Mouse (Mus musculus) hindbrain, postnatal 0 days (tissue): ENCODE measurements at regions not wholly inside any gene's neighbourhood (a gene's known extent, or its start where the extent isn't known, plus 50 kb on each side); places are given as distances from the start of the nearest gene placed in this dataset.
"Not testable (repeated sequence)": the region's sequence is repeated elsewhere in the genome, so short reads cannot be mapped to it uniquely, and the experiment has no call there.

Experiments used
- ATAC-seq: fragments of 200-750 bp; cut with Nextera tagmentation; 2 replicates; pipeline ENCODE4 v1.8.0; 2017; ENCODE audit warnings: mild to moderate bottlenecking, moderate TSS enrichment, moderate library complexity
- DNase-seq: peaks from one replicate; pipeline ENCODE4 v3.0.0-alpha.2; 2015; ENCODE audit warnings: low spot score
- H3K27ac ChIP-seq: fragments of 300-500 bp; sonication (generic); 2 replicates; pipeline ENCODE4 v1.5.1; 2014; ENCODE audit warnings: mild to moderate bottlenecking
- H3K27me3 ChIP-seq: fragments of 300-500 bp; sonication (generic); 2 replicates; pipeline ENCODE4 v1.6.1; 2014; ENCODE audit warnings: low read length, mixed read lengths; ENCODE audit not compliant: insufficient read depth
- H3K36me3 ChIP-seq: fragments of 300-500 bp; sonication (generic); 2 replicates; pipeline ENCODE4 v1.6.1; 2014; ENCODE audit warnings: low read length, mixed read lengths; ENCODE audit not compliant: insufficient read depth
- H3K4me1 ChIP-seq: fragments of 300-500 bp; sonication (generic); 2 replicates; pipeline ENCODE4 v1.6.1; 2014; ENCODE audit warnings: antibody characterized with exemption, low read length, mixed read lengths; ENCODE audit not compliant: insufficient read depth
- H3K4me2 ChIP-seq: fragments of 300-500 bp; sonication (generic); 2 replicates; pipeline ENCODE4 v1.6.1; 2014; ENCODE audit warnings: low read depth, mild to moderate bottlenecking, low read length, moderate library complexity, mixed read lengths
- H3K4me3 ChIP-seq: fragments of 300-500 bp; sonication (generic); 2 replicates; pipeline ENCODE4 v1.5.1; 2014; ENCODE audit warnings: low read length
- H3K9ac ChIP-seq: fragments of 300-500 bp; sonication (generic); replicated peaks from 2 replicates; pipeline ENCODE4 v1.6.1; 2014; ENCODE audit warnings: mild to moderate bottlenecking, low read length, moderate library complexity, mixed read lengths
- H3K9me3 ChIP-seq: fragments of 300-500 bp; sonication (generic); 2 replicates; pipeline ENCODE4 v1.6.1; 2016; ENCODE audit warnings: low read length, mixed read lengths
- CTCF ChIP-seq: IDR thresholded peaks from 2 replicates; pipeline ENCODE4 v1.5.1; 2016; ENCODE audit warnings: antibody characterized with exemption, control low read depth, low read depth
- WGBS: fragments of 180-500 bp; shearing (Covaris S2); extraction: QIAGEN DNeasy Blood & Tissue Kit; methylation state at CpG from one replicate; pipeline ENCODE4 v1.1.7; 2014; 5-methylcytosine and 5-hydroxymethylcytosine counted together

DNA sequence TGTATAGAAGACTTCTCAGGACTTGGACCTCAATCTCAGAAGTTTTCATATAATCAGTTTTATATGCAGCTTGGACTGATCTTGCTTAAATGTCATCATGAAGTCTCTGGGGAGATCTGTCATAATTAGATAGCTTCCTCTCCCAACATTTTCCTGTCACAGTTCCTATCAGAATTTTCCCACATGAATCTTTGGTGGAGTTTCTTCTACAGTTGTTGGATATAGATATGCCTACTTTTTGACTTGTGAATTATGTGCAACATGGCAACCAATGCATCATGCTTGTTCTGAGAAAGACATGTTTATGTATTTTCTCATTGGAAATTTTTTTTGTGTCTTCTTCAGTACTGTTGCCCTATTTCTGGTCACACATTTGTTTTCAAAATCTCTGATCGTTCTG, 183.5 kb downstream of the Hira start:
- H3K27ac ChIP-seq, result no peak overlapping the region
- ATAC-seq, result no peak
- H3K9ac ChIP-seq, result no peak overlapping the region
- DNase-seq, result no peak
- no peaks in the 10 kb centered on the region for H3K36me3 ChIP-seq
- H3K27me3 ChIP-seq, result no peaks in the 10 kb centered on the region
- no peak overlapping the region for H3K4me3 ChIP-seq
- no peak for TF ChIP-seq CTCF
- no peaks in the 10 kb centered on the region for H3K9me3 ChIP-seq
- H3K4me2 ChIP-seq, result no peak overlapping the region
- WGBS, result 70% methylated on average over 1 of the region's 1 CpGs
- H3K4me1 ChIP-seq, result no peaks in the 10 kb centered on the region

DNA sequence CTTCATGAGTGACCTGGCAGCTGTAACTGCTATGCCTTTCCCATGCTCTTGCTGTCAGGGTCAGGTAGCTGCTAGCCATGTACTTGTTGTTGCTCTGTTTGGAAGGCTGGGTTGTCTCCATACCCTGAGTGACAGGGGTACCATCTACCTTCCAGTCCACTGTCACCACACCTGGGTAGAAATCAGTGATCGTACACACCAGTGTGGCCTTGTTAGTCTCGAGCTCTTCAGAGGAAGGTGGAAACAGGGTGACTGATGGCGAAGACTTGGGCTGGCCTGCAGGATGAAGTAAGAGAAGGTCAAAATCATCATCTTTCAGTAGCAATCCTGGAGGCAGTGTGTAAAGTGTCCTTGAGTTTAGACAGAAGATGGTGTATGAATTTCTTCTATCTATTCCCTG, 185.0 kb downstream of the Hira start:
- Histone ChIP-seq H3K36me3 (no peaks in the 10 kb centered on the region), H3K4me3 (no peak overlapping the region), H3K4me2 (no peak overlapping the region), H3K9me3 (no peaks in the 10 kb centered on the region), H3K27me3 (no peaks in the 10 kb centered on the region), H3K4me1 (no peaks in the 10 kb centered on the region), H3K27ac (no peak overlapping the region), H3K9ac (no peak overlapping the region)
- ATAC-seq, result no peak
- WGBS, result 87% methylated on average over 3 of the region's 3 CpGs
- no peak for TF ChIP-seq CTCF
- DNase-seq, result no peak

DNA sequence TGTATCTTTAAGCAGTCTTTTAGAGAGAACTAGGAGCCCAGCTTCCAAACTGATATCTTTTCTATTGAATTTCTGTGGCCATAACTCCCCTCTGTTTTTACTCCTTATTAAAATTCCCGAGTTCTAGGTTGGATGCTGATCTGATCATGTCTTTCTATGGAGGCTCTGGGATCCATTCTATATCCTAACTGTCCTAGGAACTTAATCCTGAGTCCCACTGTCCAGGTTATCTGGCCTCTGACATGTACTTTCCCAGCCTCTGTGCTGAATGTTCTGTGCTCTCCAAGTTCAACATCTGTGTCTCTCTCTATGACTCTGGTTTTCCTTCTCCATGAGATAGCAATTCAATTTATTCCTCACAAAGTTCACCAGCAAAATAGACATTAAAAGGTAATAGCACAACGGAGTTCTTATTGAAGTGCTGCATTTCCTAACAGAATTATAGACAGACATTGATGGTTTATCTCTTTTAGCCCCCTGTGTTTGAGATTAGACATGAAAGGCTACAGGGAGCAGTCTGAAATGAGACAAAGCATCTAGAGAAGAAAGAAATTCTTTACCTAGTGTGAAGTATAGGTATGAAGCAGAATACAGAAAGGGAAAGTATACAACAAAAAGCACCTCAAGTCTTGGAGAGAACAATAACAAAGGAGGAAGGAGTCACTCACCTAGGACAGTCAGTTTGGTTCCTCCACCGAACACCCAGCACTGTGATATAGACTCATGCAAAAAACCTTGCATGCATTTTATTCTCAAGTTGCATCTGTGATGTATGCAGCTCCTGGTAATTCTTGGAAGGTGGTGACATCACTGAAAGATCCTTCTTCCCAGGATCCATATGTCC, 185.9 kb downstream of the Hira start:
- Histone ChIP-seq H3K9ac (no peak overlapping the region), H3K36me3 (no peaks in the 10 kb centered on the region), H3K4me1 (no peaks in the 10 kb centered on the region), H3K4me3 (no peak overlapping the region), H3K27me3 (no peaks in the 10 kb centered on the region), H3K27ac (no peak overlapping the region), H3K4me2 (no peak overlapping the region), H3K9me3 (no peaks in the 10 kb centered on the region)
- WGBS, result 61% methylated on average over 3 of the region's 3 CpGs
- DNase-seq (no peak), ATAC-seq (no peak)
- TF ChIP-seq CTCF, result no peak

DNA sequence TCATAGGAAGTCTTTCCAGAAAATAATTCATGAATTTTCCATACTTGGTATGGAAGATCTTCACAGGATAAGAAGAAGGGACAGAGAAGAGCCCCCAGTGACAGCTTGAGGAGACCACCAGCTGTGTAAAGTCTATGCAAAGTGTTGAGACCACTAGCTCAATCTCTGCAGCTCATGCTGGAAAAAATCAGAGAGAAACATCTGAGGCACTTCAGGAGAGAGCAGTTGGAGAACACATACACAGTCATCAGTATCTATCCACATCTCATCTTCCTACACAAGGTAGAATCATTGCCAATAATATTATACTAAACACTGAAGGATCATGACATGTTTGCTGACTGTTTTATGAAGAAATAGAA, 186.5 kb downstream of the Hira start:
- ATAC-seq, result no peak

DNA sequence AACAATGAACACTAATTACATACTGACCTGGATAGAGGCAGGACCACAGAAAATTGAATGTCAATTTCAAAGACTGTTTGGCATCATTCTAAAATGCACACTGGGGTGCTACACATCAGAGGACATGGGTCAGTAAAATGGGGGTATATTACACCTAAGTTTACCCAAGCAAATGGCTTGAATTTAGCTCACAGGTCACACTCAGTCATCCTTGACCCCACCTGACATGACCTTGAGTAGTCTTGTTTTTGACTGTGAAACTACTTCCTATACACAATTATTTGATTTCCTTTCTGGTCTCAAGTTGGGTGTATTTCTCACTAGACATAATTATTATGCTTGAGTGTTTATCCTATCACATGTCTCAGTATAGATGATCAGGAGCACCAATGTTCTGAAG, 187.6 kb downstream of the Hira start:
- Histone ChIP-seq H3K4me2 (no peak overlapping the region), H3K4me3 (no peak overlapping the region), H3K4me1 (no peaks in the 10 kb centered on the region), H3K9me3 (no peaks in the 10 kb centered on the region), H3K9ac (no peak overlapping the region), H3K36me3 (no peaks in the 10 kb centered on the region), H3K27ac (no peak overlapping the region), H3K27me3 (no peaks in the 10 kb centered on the region)
- ATAC-seq (no peak), DNase-seq (no peak)
- TF ChIP-seq CTCF, result no peak

More for the DNA sequence above, 186.5 kb downstream of the Hira start:
- TF ChIP-seq CTCF, result no peak
- DNase-seq, result no peak
- no peak overlapping the region for H3K27ac ChIP-seq
- no peaks in the 10 kb centered on the region for H3K27me3 ChIP-seq
- H3K4me3 ChIP-seq, result no peak overlapping the region
- H3K4me2 ChIP-seq, result no peak overlapping the region
- H3K9ac ChIP-seq, result no peak overlapping the region
- H3K4me1 ChIP-seq, result no peaks in the 10 kb centered on the region
- no peaks in the 10 kb centered on the region for H3K9me3 ChIP-seq
- no peaks in the 10 kb centered on the region for H3K36me3 ChIP-seq

DNA sequence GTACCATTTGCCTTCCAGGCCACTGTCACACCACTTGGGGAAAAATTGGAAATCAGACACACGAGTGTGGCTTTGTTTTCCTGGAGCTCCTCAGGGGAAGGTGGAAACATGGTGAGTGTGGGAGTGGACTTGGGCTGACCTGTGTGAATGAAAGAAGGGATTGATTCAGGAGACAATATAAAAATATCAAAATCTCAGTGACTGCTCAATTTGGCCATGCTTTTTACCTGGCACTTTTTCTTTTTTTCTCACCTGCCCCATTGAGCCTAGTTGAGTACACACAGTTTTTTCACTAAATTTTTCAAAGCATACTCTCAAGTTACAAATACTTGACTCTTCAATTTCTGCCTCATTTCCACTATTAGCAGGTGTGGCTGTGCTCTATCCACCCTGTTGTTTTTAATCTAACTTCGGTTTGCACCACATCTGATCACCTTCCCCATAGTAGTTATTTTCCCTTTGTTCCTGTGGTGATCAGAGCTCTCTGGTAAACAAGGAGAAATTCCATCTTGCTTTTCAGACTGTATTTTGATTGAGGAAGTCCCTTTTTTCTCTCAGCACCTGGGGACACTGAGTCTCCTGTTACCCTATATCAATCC, 188.8 kb downstream of the Hira start:
- H3K27ac ChIP-seq, result no peak overlapping the region
- no peaks in the 10 kb centered on the region for H3K27me3 ChIP-seq
- no peak overlapping the region for H3K9ac ChIP-seq
- no peaks in the 10 kb centered on the region for H3K9me3 ChIP-seq
- TF ChIP-seq CTCF, result no peak
- H3K4me1 ChIP-seq, result no peaks in the 10 kb centered on the region
- no peaks in the 10 kb centered on the region for H3K36me3 ChIP-seq
- 81% methylated on average over 2 of the region's 2 CpGs for WGBS
- no peak overlapping the region for H3K4me2 ChIP-seq
- no peak for DNase-seq
- H3K4me3 ChIP-seq, result no peak overlapping the region
- no peak for ATAC-seq

DNA sequence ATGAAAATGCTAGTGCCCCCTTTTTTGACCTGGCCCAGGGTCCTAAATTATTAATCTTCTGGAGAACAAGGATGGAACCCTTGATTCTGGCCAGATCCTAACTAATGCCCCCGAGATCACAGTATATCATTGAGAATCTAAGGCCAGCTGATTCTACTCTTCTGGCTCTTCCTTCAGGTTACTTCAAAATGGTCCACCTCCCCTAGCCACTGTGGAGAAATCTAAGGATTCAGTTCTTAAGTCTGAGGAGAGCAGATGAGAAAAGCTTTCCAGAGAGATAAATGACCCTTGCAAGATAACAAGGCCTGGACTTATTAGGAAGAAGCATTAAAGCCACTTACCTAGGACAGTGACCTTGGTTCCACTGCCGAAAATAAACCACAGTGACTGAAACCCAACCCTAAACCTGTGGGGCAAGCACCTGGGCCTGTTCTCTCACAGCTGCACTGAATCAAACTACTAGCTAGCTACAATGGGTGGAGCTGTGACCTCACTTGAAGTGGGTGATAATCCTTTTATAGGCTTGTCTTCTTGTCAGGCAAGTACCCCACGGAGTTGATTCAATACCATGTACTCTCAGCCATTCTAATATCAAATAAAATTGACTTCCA, 190.0 kb downstream of the Hira start:
- Histone ChIP-seq H3K4me2 (no peak overlapping the region), H3K27me3 (no peaks in the 10 kb centered on the region), H3K36me3 (no peaks in the 10 kb centered on the region), H3K9me3 (no peaks in the 10 kb centered on the region), H3K4me1 (no peaks in the 10 kb centered on the region), H3K4me3 (no peak overlapping the region), H3K9ac (no peak overlapping the region), H3K27ac (no peak overlapping the region)
- ATAC-seq, result no peak
- no peak for DNase-seq
- TF ChIP-seq CTCF, result no peak
- WGBS, result 74% methylated on average over 3 of the region's 3 CpGs

DNA sequence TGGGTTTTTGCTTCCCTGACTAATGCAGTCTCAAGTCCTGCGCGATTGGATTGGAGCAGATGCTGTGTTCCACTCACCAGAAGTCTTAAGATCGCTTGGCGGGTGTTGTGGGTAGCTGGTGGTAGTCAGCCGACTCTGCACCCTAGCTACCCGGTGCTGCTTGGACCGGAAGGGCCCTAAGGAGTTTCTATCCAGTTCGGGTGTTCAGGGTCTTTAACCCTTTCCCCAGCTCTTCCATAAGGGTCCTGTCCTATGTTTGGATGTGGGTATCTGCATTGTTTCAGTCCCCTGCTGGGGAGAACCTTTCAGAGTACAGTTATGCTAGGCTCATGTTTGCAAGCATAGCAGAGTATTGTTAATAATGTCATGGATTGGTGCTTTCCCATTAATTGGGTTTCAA, 206.7 kb downstream of the Hira start:
- ATAC-seq, H3K4me1 ChIP-seq, H3K9me3 ChIP-seq, H3K36me3 ChIP-seq, H3K27me3 ChIP-seq, H3K4me2 ChIP-seq, H3K27ac ChIP-seq, DNase-seq, H3K9ac ChIP-seq, H3K4me3 ChIP-seq: not testable (repeated sequence)
- WGBS, result 75% methylated on average over 8 of the region's 8 CpGs
